Mouse (Mus musculus) megakaryocyte, embryonic 14.5 days (primary cell): ENCODE data around the gene Pou2f1.

Experiments used
- FLI1 ChIP-seq: IDR thresholded peaks from 2 replicates; pipeline ENCODE4 v1.6.1; 2012; ENCODE audit warnings: low read length, inconsistent platforms, mixed read lengths
- GATA1 ChIP-seq: IDR thresholded peaks from 3 replicates; pipeline ENCODE4 v1.6.1; 2012; ENCODE audit warnings: mixed read lengths, low read length, inconsistent platforms, borderline replicate concordance

- TF ChIP-seq GATA1 (no peak), FLI1 (no peak)
Measured at GRCm38 (mm10) chr1:165999709-166000108, 2.8 kb downstream of the Pou2f1 start.
